8 mouse cellular contexts compared by ENCODE assay signal in the genomic region with DNA sequence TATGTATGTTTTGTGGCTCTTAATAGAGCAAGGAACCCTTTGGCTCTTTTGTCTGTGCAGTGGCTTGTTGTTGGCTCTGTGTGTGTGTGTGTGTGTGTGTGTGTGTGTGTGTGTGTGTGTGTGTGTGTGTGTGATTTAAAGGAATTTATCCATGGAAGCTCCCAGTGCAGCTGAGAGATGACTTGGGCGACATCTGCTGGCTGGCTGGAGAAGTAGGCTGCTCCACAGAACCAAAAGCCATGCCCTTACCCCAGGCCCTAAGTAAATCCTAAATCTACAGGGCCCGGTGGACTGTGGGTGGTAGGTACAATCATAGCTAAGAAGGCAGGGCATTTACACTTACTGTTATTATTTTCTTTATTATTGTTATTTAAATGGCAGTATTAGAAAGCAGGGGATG.
DNase-seq lines count a peak whose midpoint lies in the region; ATAC-seq lines count a peak whose summit lies in the region.

No protein-coding gene starts in this region.

- H3K4me3 ChIP-seq in liver, embryonic 12.5 days: no peak overlapping the region
- no peak overlapping the region for H3K4me3 ChIP-seq in embryonic facial prominence, embryonic 11.5 days (ENCODE audit: low read depth, low read length)
- no peak overlapping the region for H3K4me3 ChIP-seq in hindbrain, embryonic 13.5 days

- H3K9me3 ChIP-seq in liver, embryonic 12.5 days (replicated peaks): no peaks in the 10 kb centered on the region
- H3K9me3 ChIP-seq in embryonic facial prominence, embryonic 11.5 days (replicated peaks; ENCODE audit: control insufficient read depth, low read length): no peaks in the 10 kb centered on the region
- H3K9me3 ChIP-seq in hindbrain, embryonic 13.5 days: no peaks in the 10 kb centered on the region

- no peaks in the 10 kb centered on the region for H3K27me3 ChIP-seq in liver, embryonic 12.5 days (replicated peaks)
- H3K27me3 ChIP-seq in embryonic facial prominence, embryonic 11.5 days (ENCODE audit: control insufficient read depth, insufficient read depth, low read length): no peaks in the 10 kb centered on the region
- H3K27me3 ChIP-seq in hindbrain, embryonic 13.5 days: 0 out of 2 replicates have a peak, but pooled peaks cover 7% of the 10 kb centered on the region

- peaks cover 13% of the 10 kb centered on the region for H3K4me1 ChIP-seq in liver, embryonic 12.5 days
- H3K4me1 ChIP-seq in embryonic facial prominence, embryonic 11.5 days (ENCODE audit: control insufficient read depth, insufficient read depth, low read length): peaks cover 13% of the 10 kb centered on the region
- H3K4me1 ChIP-seq in hindbrain, embryonic 13.5 days (replicated peaks): peaks cover 63% of the 10 kb centered on the region

- ATAC-seq in liver, embryonic 12.5 days: no peak
- ATAC-seq in embryonic facial prominence, embryonic 11.5 days (replicated peaks; ENCODE audit: insufficient number of reproducible peaks, low FRiP score, low TSS enrichment, low read depth): no peak
- ATAC-seq in hindbrain, embryonic 13.5 days (ENCODE audit: low FRiP score): no peak

- H3K4me2 ChIP-seq in liver, embryonic 12.5 days: no peak overlapping the region
- H3K4me2 ChIP-seq in embryonic facial prominence, embryonic 11.5 days (ENCODE audit: low read depth, low read length): no peak overlapping the region
- no peak overlapping the region for H3K4me2 ChIP-seq in hindbrain, embryonic 13.5 days

- peak; percentile 49 for DNase-seq in liver
- DNase-seq in adrenal gland, postnatal 14 days: peak; percentile 87
- peak; percentile 85 for DNase-seq in embryonic facial prominence, embryonic 11.5 days (ENCODE audit: low spot score)
- DNase-seq in lung, adult 18-20 months: peak; percentile 51 to 56
- DNase-seq in ovary, postnatal 14 days (ENCODE audit: low spot score): peak; percentile 58
- no peak for DNase-seq in spleen, adult 12 weeks (ENCODE audit: low spot score)

- no peak overlapping the region for H3K9ac ChIP-seq in liver, embryonic 12.5 days
- H3K9ac ChIP-seq in embryonic facial prominence, embryonic 11.5 days (replicated peaks; ENCODE audit: low read length): no peak overlapping the region
- H3K9ac ChIP-seq in hindbrain, embryonic 13.5 days: peak overlapping the region; percentile 65

- H3K36me3 ChIP-seq in liver, embryonic 12.5 days: no peaks in the 10 kb centered on the region
- H3K36me3 ChIP-seq in embryonic facial prominence, embryonic 11.5 days (replicated peaks; ENCODE audit: control insufficient read depth, insufficient read depth, low read depth, low read length): no peaks in the 10 kb centered on the region; the same call in 1 of the 2 replicates
- no peaks in the 10 kb centered on the region; the same call in 1 of the 2 replicates for H3K36me3 ChIP-seq in hindbrain, embryonic 13.5 days

- WGBS in liver, embryonic 12.5 days (ENCODE audit: insufficient replicate concordance): 23% methylated on average over 2 of the region's 2 CpGs
- WGBS in embryonic facial prominence, embryonic 11.5 days: 4% methylated on average over 2 of the region's 2 CpGs
- 2% methylated on average over 2 of the region's 2 CpGs for WGBS in hindbrain, embryonic 13.5 days

- no peak overlapping the region for H3K27ac ChIP-seq in liver, embryonic 12.5 days
- H3K27ac ChIP-seq in embryonic facial prominence, embryonic 11.5 days (replicated peaks; ENCODE audit: low read depth, low read length): no peak overlapping the region
- H3K27ac ChIP-seq in hindbrain, embryonic 13.5 days: peak overlapping the region; percentile 96
